Mouse (Mus musculus) MEL (cell line): ENCODE measurements around the gene Chd9. TPM values are rescaled to one million over a fixed set of nuclear protein-coding genes. Genes with fewer than 3 reads are reported as not detected.

ENCODE experiments used
- DNase-seq: peaks from one replicate; pipeline ENCODE4 v3.0.0; 2011; ENCODE audit warnings: low read depth, low spot score
- H3K27ac ChIP-seq: 2 replicates; pipeline ENCODE4 v1.5.1; 2012; ENCODE audit warnings: low read depth, mild to moderate bottlenecking, control low read depth, low read length, moderate library complexity; ENCODE audit not compliant: control insufficient read depth
- H3K27me3 ChIP-seq, 2 experiments: fragments of 150-350 bp in 1 of 2; sonication (generic) in 1 of 2; 2 replicates each; pipeline ENCODE4 v1.6.1; 2012; ENCODE audit warnings: low read length in 2 of 2, mild to moderate bottlenecking in 2 of 2, improper control_type of control experiment in 1 of 2, moderate library complexity in 1 of 2; ENCODE audit not compliant: insufficient read depth in 2 of 2, control insufficient read depth in 1 of 2
- H3K36me3 ChIP-seq, 2 experiments: 2 replicates each; pipeline ENCODE4 v1.6.1; 2012 to 2014; ENCODE audit warnings: low read length in 2 of 2, improper control_type of control experiment in 1 of 2, inconsistent platforms in 1 of 2, mild to moderate bottlenecking in 1 of 2; ENCODE audit not compliant: insufficient read depth in 2 of 2, control insufficient read depth in 1 of 2
- H3K4me1 ChIP-seq, 2 experiments: fragments of 150-350 bp in 1 of 2; sonication (generic) in 1 of 2; 2 replicates each; pipeline ENCODE4 v1.6.1; 2012; ENCODE audit warnings: low read length in 2 of 2, improper control_type of control experiment in 1 of 2, mild to moderate bottlenecking in 1 of 2; ENCODE audit not compliant: insufficient read depth in 2 of 2, control insufficient read depth in 1 of 2
- H3K4me3 ChIP-seq, 2 experiments: fragments of 150-350 bp in 1 of 2; sonication (generic) in 1 of 2; 2 replicates each; pipeline ENCODE4 v1.5.1; 2012; ENCODE audit warnings: low read depth in 2 of 2, low read length in 2 of 2, mild to moderate bottlenecking in 2 of 2, moderate library complexity in 2 of 2, control low read depth in 1 of 2, improper control_type of control experiment in 1 of 2; ENCODE audit not compliant: control insufficient read depth in 1 of 2, insufficient read depth in 1 of 2
- H3K79me2 ChIP-seq: 2 replicates; pipeline ENCODE4 v1.6.1; 2012; ENCODE audit warnings: mild to moderate bottlenecking, low read length, moderate library complexity; ENCODE audit not compliant: control insufficient read depth, poor library complexity, insufficient read depth
- H3K9ac ChIP-seq: 2 replicates; pipeline ENCODE4 v1.6.1; 2012; ENCODE audit warnings: low read depth, mild to moderate bottlenecking, control low read depth, low read length, moderate library complexity; ENCODE audit not compliant: control insufficient read depth, poor library complexity, severe bottlenecking
- H3K9me3 ChIP-seq: fragments of 150-350 bp; sonication (generic); replicated peaks from 2 replicates; pipeline ENCODE4 v1.6.1; 2012; ENCODE audit warnings: mild to moderate bottlenecking, low read length, improper control_type of control experiment, moderate library complexity; ENCODE audit not compliant: insufficient read depth
- CTCF ChIP-seq, 3 experiments: IDR thresholded peaks in 2 of 3; conservative IDR thresholded peaks in 1 of 3; 2 replicates each; pipeline ENCODE4 v1.5.1; 2011 to 2012; ENCODE audit warnings: low read length in 3 of 3, low read depth in 2 of 3, mild to moderate bottlenecking in 2 of 3, improper control_type of control experiment in 1 of 3, inconsistent platforms in 1 of 3, mixed read lengths in 1 of 3, moderate library complexity in 1 of 3; ENCODE audit not compliant: control insufficient read depth in 1 of 3, insufficient read depth in 1 of 3, poor library complexity in 1 of 3, severe bottlenecking in 1 of 3
- E2F4 ChIP-seq: IDR thresholded peaks from 2 replicates; pipeline ENCODE4 v1.6.1; 2011; ENCODE audit warnings: low read depth, low read length, improper control_type of control experiment, borderline replicate concordance
- GATA1 ChIP-seq: IDR thresholded peaks from 2 replicates; pipeline ENCODE4 v1.6.1; 2011; ENCODE audit warnings: low read depth, low read length, improper control_type of control experiment
- HCFC1 ChIP-seq: IDR thresholded peaks from 2 replicates; pipeline ENCODE4 v1.6.1; 2012; ENCODE audit warnings: low read depth, mild to moderate bottlenecking, inconsistent platforms, low read length, improper control_type of control experiment, moderate library complexity
- JUND ChIP-seq: IDR thresholded peaks from 2 replicates; pipeline ENCODE4 v1.6.1; 2011; ENCODE audit warnings: low read depth, mild to moderate bottlenecking, improper control_type of control experiment, low read length
- MAFK ChIP-seq: IDR thresholded peaks from 2 replicates; pipeline ENCODE4 v1.6.1; 2011; ENCODE audit warnings: low read depth, mild to moderate bottlenecking, low read length, improper control_type of control experiment, borderline replicate concordance
- MAX ChIP-seq: IDR thresholded peaks from 2 replicates; pipeline ENCODE4 v1.6.1; 2011; ENCODE audit warnings: low read length, improper control_type of control experiment
- MAZ ChIP-seq: IDR thresholded peaks from 2 replicates; pipeline ENCODE4 v1.6.1; 2012; ENCODE audit warnings: low read depth, mild to moderate bottlenecking, inconsistent platforms, low read length, improper control_type of control experiment
- MXI1 ChIP-seq: IDR thresholded peaks from 2 replicates; pipeline ENCODE4 v1.6.1; 2011; ENCODE audit warnings: mild to moderate bottlenecking, low read depth, low read length, improper control_type of control experiment
- NELFE ChIP-seq: IDR thresholded peaks from 2 replicates; pipeline ENCODE4 v1.6.1; 2011; ENCODE audit warnings: low read depth, low read length, improper control_type of control experiment
- NRF1 ChIP-seq: IDR thresholded peaks from 2 replicates; pipeline ENCODE4 v1.6.1; 2014; ENCODE audit warnings: low read depth, mild to moderate bottlenecking, inconsistent platforms, low read length, improper control_type of control experiment, moderate library complexity; ENCODE audit not compliant: poor library complexity, insufficient read depth, severe bottlenecking
- POLR2A ChIP-seq, 2 experiments: IDR thresholded peaks; 2 replicates each; pipeline ENCODE4 v1.6.1; 2011 to 2012; ENCODE audit warnings: low read length in 2 of 2, mild to moderate bottlenecking in 2 of 2, control low read depth in 1 of 2, improper control_type of control experiment in 1 of 2, low read depth in 1 of 2, moderate library complexity in 1 of 2; ENCODE audit not compliant: control insufficient read depth in 1 of 2, insufficient read depth in 1 of 2, poor library complexity in 1 of 2
- POLR2AphosphoS2 ChIP-seq: IDR thresholded peaks from 2 replicates; pipeline ENCODE4 v1.6.1; 2011; ENCODE audit warnings: low read length, improper control_type of control experiment
- POLR2AphosphoS5 ChIP-seq: IDR thresholded peaks from 2 replicates; pipeline ENCODE4 v1.6.1; 2012; ENCODE audit warnings: low read depth, borderline replicate concordance, mild to moderate bottlenecking, inconsistent platforms, low read length, moderate library complexity, mixed read lengths
- RAD21 ChIP-seq: IDR thresholded peaks from 2 replicates; pipeline ENCODE4 v1.6.1; 2011; ENCODE audit warnings: mild to moderate bottlenecking, low read depth, low read length, improper control_type of control experiment
- RCOR1 ChIP-seq: IDR thresholded peaks from 2 replicates; pipeline ENCODE4 v1.6.1; 2012; ENCODE audit warnings: low read depth, mild to moderate bottlenecking, inconsistent platforms, low read length, improper control_type of control experiment
- SMC3 ChIP-seq: IDR thresholded peaks from 2 replicates; pipeline ENCODE4 v1.6.1; 2011; ENCODE audit warnings: low read depth, low read length, improper control_type of control experiment
- TCF12 ChIP-seq: IDR thresholded peaks from 2 replicates; pipeline ENCODE4 v1.6.1; 2014; ENCODE audit warnings: low read depth, mild to moderate bottlenecking, inconsistent platforms, low read length, improper control_type of control experiment, moderate library complexity
- UBTF ChIP-seq: IDR thresholded peaks from 2 replicates; pipeline ENCODE4 v1.6.1; 2012; ENCODE audit warnings: low read depth, mild to moderate bottlenecking, inconsistent platforms, low read length, improper control_type of control experiment, moderate library complexity, borderline replicate concordance; ENCODE audit not compliant: insufficient read depth
- USF1 ChIP-seq: IDR thresholded peaks from 2 replicates; pipeline ENCODE4 v1.6.1; 2014; ENCODE audit warnings: low read depth, mild to moderate bottlenecking, inconsistent platforms, low read length, improper control_type of control experiment, moderate library complexity
- USF2 ChIP-seq, 2 experiments: IDR thresholded peaks; 2 replicates each; pipeline ENCODE4 v1.6.1; 2011 to 2012; ENCODE audit warnings: improper control_type of control experiment in 2 of 2, low read length in 2 of 2, borderline replicate concordance in 1 of 2, inconsistent platforms in 1 of 2, low read depth in 1 of 2, mild to moderate bottlenecking in 1 of 2; ENCODE audit not compliant: insufficient read depth in 1 of 2
- ZMIZ1 ChIP-seq: IDR thresholded peaks from 2 replicates; pipeline ENCODE4 v1.6.1; 2012; ENCODE audit warnings: low read depth, mild to moderate bottlenecking, inconsistent platforms, low read length, improper control_type of control experiment, moderate library complexity
- ZNF384 ChIP-seq: IDR thresholded peaks from 2 replicates; pipeline ENCODE4 v1.6.1; 2012; ENCODE audit warnings: low read depth, mild to moderate bottlenecking, inconsistent platforms, low read length, improper control_type of control experiment
- polyA plus RNA-seq, 2 experiments: library from polyadenylated mRNA; stranded (reverse) in 1 of 2; unstranded in 1 of 2; fragments of >175 nt in 1 of 2; fragments of >200 nt in 1 of 2; gene quantifications; 2 replicates each; pipeline versions ENCODE4 v1.2.1 to v1.2.4; 2012; ENCODE audit warnings: low replicate concordance in 2 of 2, low read depth in 1 of 2; ENCODE audit not compliant: insufficient read length in 2 of 2, insufficient read depth in 1 of 2, missing spikeins in 1 of 2
- total RNA-seq: library from RNA; depleted of rRNA; stranded (reverse); fragments of 300-350 nt; gene quantifications from 2 replicates; pipeline ENCODE4 v1.2.3, GENCODE M21; 2012

The Chd9 gene
- total and polyA plus RNA-seq, 3 experiments = 5.9 to 87.4 (median 40.3) TPM

GRCm38 (mm10) chr8:90907516-90907847 is 79.3 kb downstream of the Chd9 start:
- no peak for TF ChIP-seq MAX
- TF ChIP-seq SMC3 = no peak
- no peak for TF ChIP-seq GATA1
- no peak for TF ChIP-seq TCF12
- TF ChIP-seq ZNF384 = no peak
- no peak for TF ChIP-seq RCOR1
- Histone ChIP-seq H3K4me3 (peak overlapping the region; percentile 86 to 95), H3K79me2 (peaks cover 12% of the 10 kb centered on the region; the same call in 1 of the 2 replicates), H3K36me3 (peaks cover 0 to 4% of the 10 kb centered on the region in 2 experiments; a peak in 2 of 4 replicates), H3K9ac (peak overlapping the region; percentile 97), H3K4me1 (peaks cover 3% of the 10 kb centered on the region in 2 experiments; a peak in 2 of 4 replicates), H3K27me3 (no peaks in the 10 kb centered on the region), H3K9me3 (no peaks in the 10 kb centered on the region), H3K27ac (peak overlapping the region; percentile 75; the same call in 1 of the 2 replicates)
- DNase-seq = no peak

- peak; percentile 94 for DNase-seq
- Histone ChIP-seq H3K4me3 (peak overlapping the region; percentile 86 to 98), H3K4me1 (peaks cover 3% of the 10 kb centered on the region in 2 experiments; a peak in 2 of 4 replicates), H3K27ac (peak overlapping the region; percentile 75), H3K27me3 (no peaks in the 10 kb centered on the region), H3K9ac (peak overlapping the region; percentile 97), H3K36me3 (peaks cover 0 to 4% of the 10 kb centered on the region in 2 experiments; a peak in 2 of 4 replicates), H3K79me2 (peaks cover 12% of the 10 kb centered on the region; the same call in 1 of the 2 replicates), H3K9me3 (no peaks in the 10 kb centered on the region)
- TF ChIP-seq SMC3 (no peak), USF2 (IDR thresholded peaks at IDR 0.05; ENCODE audit: borderline replicate concordance in 1 of 2, insufficient read depth in 1 of 2, low read depth in 1 of 2, low read length in 2 of 2) (no peak), POLR2AphosphoS5 (no peak), MAZ (peak; percentile 83; the same call in 1 of the 2 replicates), RAD21 (peak; percentile 15), POLR2A (IDR thresholded peaks at IDR 0.05; ENCODE audit: control insufficient read depth in 1 of 2, insufficient read depth in 1 of 2, low read depth in 1 of 2, low read length in 2 of 2, poor library complexity in 1 of 2) (peak; percentile 62 to 76; a peak in 2 of 4 replicates), MAFK (no peak), HCFC1 (peak; percentile 38; the same call in 1 of the 2 replicates), MAX (no peak), NELFE (peak; percentile 63; the same call in 1 of the 2 replicates), RCOR1 (no peak), JUND (no peak), POLR2AphosphoS2 (peak; percentile 59; the same call in 1 of the 2 replicates), TCF12 (peak; percentile 19; the same call in 1 of the 2 replicates), ZMIZ1 (peak; percentile 56; the same call in 1 of the 2 replicates), GATA1 (no peak), MXI1 (peak; percentile 10; the same call in 1 of the 2 replicates), UBTF (0 out of 2 replicates have a peak, but pooled peaks have one; percentile 50), USF1 (0 out of 2 replicates have a peak, but pooled peaks have one; percentile 17), CTCF (IDR thresholded peaks at IDR 0.05 in 2 of 3, conservative IDR thresholded peaks at IDR 0.05 in 1 of 3; ENCODE audit: control insufficient read depth in 1 of 3, insufficient read depth in 1 of 3, low read depth in 2 of 3, low read length in 3 of 3, poor library complexity in 1 of 3, severe bottlenecking in 1 of 3) (peak in 2 of 3 experiments; percentile 49 to 66; a peak in 4 of 6 replicates), NRF1 (0 out of 2 replicates have a peak, but pooled peaks have one; percentile 24), E2F4 (no peak)
Measured at GRCm38 (mm10) chr8:90907848-90908551, 79.8 kb downstream of the Chd9 start.
